Mouse (Mus musculus): ENCODE measurements around the gene Foxr2.

DNA sequence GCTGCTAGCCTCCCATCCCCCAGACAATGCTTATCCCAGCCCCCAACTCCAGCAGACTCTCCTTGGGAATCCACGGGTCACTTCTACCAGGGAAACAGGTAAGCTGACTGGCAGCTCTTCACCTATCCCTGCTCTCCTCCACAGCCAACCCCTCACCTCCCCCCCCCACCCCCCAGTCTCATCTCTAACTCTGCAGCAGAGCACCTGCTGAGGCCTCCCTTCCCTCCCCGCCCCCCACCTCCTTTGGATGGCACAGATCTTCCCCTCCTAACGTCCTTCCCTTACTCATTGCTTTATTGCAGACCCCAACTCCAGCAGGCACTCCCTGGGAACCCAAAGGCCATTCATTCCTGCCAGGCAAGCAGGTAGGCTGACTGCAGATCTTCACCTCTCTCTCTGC lies at the start of gene Foxr2:
- TF ChIP-seq POLR2A (IDR thresholded peaks at IDR 0.05; ENCODE audit: borderline replicate concordance, insufficient read depth, low read length) (no peak), CTCF (IDR thresholded peaks at IDR 0.05; ENCODE audit: borderline replicate concordance, insufficient read depth, low read depth, low read length) (no peak)
